Mouse (Mus musculus) lung, embryonic 14.5 days (tissue): ENCODE measurements at regions not wholly inside any gene's neighbourhood (a gene's known extent, or its start where the extent isn't known, plus 50 kb on each side); places are given as distances from the start of the nearest gene placed in this dataset.
A peak's percentile ranks its signal among the peaks of the same experiment; 100 is the strongest.

Source experiments
- ATAC-seq: fragments of 200-750 bp; cut with Nextera tagmentation; 2 replicates; pipeline ENCODE4 v1.8.0; 2017; ENCODE audit warnings: mild to moderate bottlenecking, moderate TSS enrichment, moderate library complexity; ENCODE audit not compliant: insufficient read depth
- DNase-seq: peaks from one replicate; pipeline ENCODE4 v3.0.0-alpha.2; 2015
- H3K27ac ChIP-seq: fragments of 300-500 bp; sonication (generic); 2 replicates; pipeline ENCODE4 v1.5.1; 2014; ENCODE audit warnings: low read depth, mild to moderate bottlenecking, moderate library complexity
- H3K27me3 ChIP-seq: fragments of 300-500 bp; sonication (generic); 2 replicates; pipeline ENCODE4 v1.6.1; 2014; ENCODE audit warnings: low read length, control low read depth; ENCODE audit not compliant: insufficient read depth
- H3K36me3 ChIP-seq: fragments of 300-500 bp; sonication (generic); 2 replicates; pipeline ENCODE4 v1.6.1; 2014; ENCODE audit warnings: control low read depth; ENCODE audit not compliant: insufficient read depth
- H3K4me1 ChIP-seq: fragments of 300-500 bp; sonication (generic); 2 replicates; pipeline ENCODE4 v1.6.1; 2014; ENCODE audit warnings: antibody characterized with exemption, control low read depth; ENCODE audit not compliant: insufficient read depth
- H3K4me2 ChIP-seq: fragments of 300-500 bp; sonication (generic); 2 replicates; pipeline ENCODE4 v1.6.1; 2014; ENCODE audit warnings: mild to moderate bottlenecking
- H3K4me3 ChIP-seq: fragments of 300-500 bp; sonication (generic); 2 replicates; pipeline ENCODE4 v1.5.1; 2014; ENCODE audit warnings: low read depth, low read length
- H3K9ac ChIP-seq: fragments of 300-500 bp; sonication (generic); 2 replicates; pipeline ENCODE4 v1.6.1; 2014
- H3K9me3 ChIP-seq: fragments of 300-500 bp; sonication (generic); 2 replicates; pipeline ENCODE4 v1.6.1; 2016; ENCODE audit warnings: low read depth, low read length, control low read depth
- CTCF ChIP-seq: IDR thresholded peaks from 2 replicates; pipeline ENCODE4 v1.5.1; 2016; ENCODE audit warnings: antibody characterized with exemption, low read depth
- WGBS: fragments of 180-500 bp; shearing (Covaris S2); extraction: QIAGEN DNeasy Blood & Tissue Kit; methylation state at CpG from one replicate; pipeline ENCODE4 v1.1.7; 2014; 5-methylcytosine and 5-hydroxymethylcytosine counted together

GRCm38 (mm10) chr5:7532686-7533199 lies 188.2 kb upstream of the Zfp804b start:
- ATAC-seq (no peak), DNase-seq (no peak)
- H3K27me3 ChIP-seq, result no peaks in the 10 kb centered on the region
- H3K9me3 ChIP-seq, result no peaks in the 10 kb centered on the region
- no peaks in the 10 kb centered on the region for H3K4me1 ChIP-seq
- H3K36me3 ChIP-seq, result no peaks in the 10 kb centered on the region
- H3K4me3 ChIP-seq, result no peak overlapping the region
- WGBS, result 90% methylated on average over 1 of the region's 1 CpGs
- H3K9ac ChIP-seq, result no peak overlapping the region
- no peak for TF ChIP-seq CTCF
- no peak overlapping the region for H3K4me2 ChIP-seq
- H3K27ac ChIP-seq, result no peak overlapping the region

GRCm38 (mm10) chr5:7539812-7540645 lies 195.5 kb upstream of the Zfp804b start:
- H3K4me1 ChIP-seq, result no peaks in the 10 kb centered on the region
- H3K9me3 ChIP-seq, result no peaks in the 10 kb centered on the region
- H3K9ac ChIP-seq, result no peak overlapping the region
- no peaks in the 10 kb centered on the region for H3K36me3 ChIP-seq
- 72% methylated on average over 2 of the region's 2 CpGs for WGBS
- DNase-seq (no peak), ATAC-seq (no peak)
- no peak overlapping the region for H3K27ac ChIP-seq
- H3K27me3 ChIP-seq, result no peaks in the 10 kb centered on the region
- no peak overlapping the region for H3K4me3 ChIP-seq
- TF ChIP-seq CTCF, result no peak
- H3K4me2 ChIP-seq, result no peak overlapping the region

- WGBS, result 74% methylated on average over 4 of the region's 4 CpGs
Observed at GRCm38 (mm10) chr5:7540646-7541038, 196.1 kb upstream of the Zfp804b start.

DNA sequence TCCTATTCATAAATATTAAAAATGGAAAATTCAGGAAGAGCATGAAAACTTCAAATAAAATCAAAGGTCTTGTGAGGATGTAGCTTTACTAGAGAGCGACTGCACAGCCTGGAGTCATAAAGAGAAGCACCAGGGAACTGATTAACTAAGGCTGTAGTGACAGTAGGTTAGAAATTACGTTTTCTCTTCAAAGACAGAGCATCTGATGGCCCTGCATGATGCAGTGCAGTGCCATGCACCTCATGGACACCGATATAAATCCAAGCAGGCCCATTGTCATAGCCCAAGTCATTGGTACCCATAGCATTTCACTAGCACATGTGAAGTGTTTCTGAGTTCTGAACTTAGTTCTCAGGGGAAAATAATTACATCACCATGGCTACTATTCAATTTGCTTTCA lies 199.3 kb upstream of the Zfp804b start:
- Histone ChIP-seq H3K4me3 (no peak overlapping the region), H3K36me3 (no peaks in the 10 kb centered on the region), H3K9ac (no peak overlapping the region), H3K4me1 (no peaks in the 10 kb centered on the region), H3K4me2 (no peak overlapping the region), H3K9me3 (no peaks in the 10 kb centered on the region), H3K27ac (no peak overlapping the region), H3K27me3 (no peaks in the 10 kb centered on the region)
- 69% methylated on average over 3 of the region's 3 CpGs for WGBS
- no peak for TF ChIP-seq CTCF
- DNase-seq (no peak), ATAC-seq (no peak)

More at GRCm38 (mm10) chr5:7540646-7541038, 196.1 kb upstream of the Zfp804b start:
- H3K4me2 ChIP-seq, result no peak overlapping the region
- no peak overlapping the region for H3K9ac ChIP-seq
- ATAC-seq (peak; percentile 41; the same call in 1 of the 2 replicates), DNase-seq (no peak)
- TF ChIP-seq CTCF, result no peak
- no peak overlapping the region for H3K27ac ChIP-seq
- no peak overlapping the region for H3K4me3 ChIP-seq
- no peaks in the 10 kb centered on the region for H3K9me3 ChIP-seq
- no peaks in the 10 kb centered on the region for H3K36me3 ChIP-seq
- H3K27me3 ChIP-seq, result no peaks in the 10 kb centered on the region
- H3K4me1 ChIP-seq, result no peaks in the 10 kb centered on the region

- no peak overlapping the region for H3K4me2 ChIP-seq
- H3K9me3 ChIP-seq, result no peaks in the 10 kb centered on the region
- no peaks in the 10 kb centered on the region for H3K27me3 ChIP-seq
- no peaks in the 10 kb centered on the region for H3K36me3 ChIP-seq
- no peak overlapping the region for H3K4me3 ChIP-seq
- H3K4me1 ChIP-seq, result no peaks in the 10 kb centered on the region
- ATAC-seq (no peak), DNase-seq (no peak)
- TF ChIP-seq CTCF, result no peak
- H3K27ac ChIP-seq, result peak overlapping the region; percentile 50; the same call in 1 of the 2 replicates
- H3K9ac ChIP-seq, result no peak overlapping the region
- WGBS, result 56% methylated on average over 2 of the region's 2 CpGs
Observed at GRCm38 (mm10) chr5:7580413-7580812, 235.9 kb upstream of the Zfp804b start.

DNA sequence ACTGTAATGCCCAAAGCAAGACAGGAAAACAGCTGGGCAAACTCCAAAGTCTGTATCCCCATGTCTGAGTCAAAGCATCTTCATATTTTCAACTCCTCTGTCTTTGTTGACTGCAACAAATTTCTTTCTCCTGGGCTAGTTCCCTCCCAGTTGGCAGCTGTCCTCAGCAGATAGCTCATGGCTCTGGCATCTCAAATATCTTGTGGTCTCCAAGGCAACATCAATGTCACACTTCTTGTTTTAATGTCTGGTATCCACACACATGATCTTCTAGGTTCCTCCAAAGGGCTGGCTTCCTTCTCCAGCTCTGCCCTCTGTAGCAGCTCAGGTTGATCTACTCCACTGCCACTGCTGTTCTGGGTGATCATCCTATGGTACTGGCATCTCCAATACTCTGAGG lies 242.0 kb upstream of the Zfp804b start:
- Histone ChIP-seq H3K4me1 (no peaks in the 10 kb centered on the region), H3K9me3 (no peaks in the 10 kb centered on the region), H3K36me3 (no peaks in the 10 kb centered on the region), H3K27me3 (no peaks in the 10 kb centered on the region), H3K4me3 (no peak overlapping the region), H3K27ac (no peak overlapping the region), H3K9ac (no peak overlapping the region), H3K4me2 (no peak overlapping the region)
- no peak for TF ChIP-seq CTCF
- ATAC-seq (no peak), DNase-seq (no peak)

GRCm38 (mm10) chr5:7600418-7600817 lies 255.9 kb upstream of the Zfp804b start:
- Histone ChIP-seq H3K27ac (no peak overlapping the region), H3K36me3 (no peaks in the 10 kb centered on the region), H3K9me3 (no peaks in the 10 kb centered on the region), H3K4me1 (no peaks in the 10 kb centered on the region), H3K4me3 (no peak overlapping the region), H3K27me3 (no peaks in the 10 kb centered on the region), H3K4me2 (no peak overlapping the region), H3K9ac (no peak overlapping the region)
- DNase-seq, result no peak
- ATAC-seq, result no peak
- WGBS, result 70% methylated on average over 1 of the region's 1 CpGs
- TF ChIP-seq CTCF, result no peak
